Mouse (Mus musculus): Measurements from ENCODE around the gene Plekhg5. TPM values are rescaled to one million over a fixed set of nuclear protein-coding genes. Genes with fewer than 3 reads are reported as not detected.

Plekhg5 gene
- total and polyA plus RNA-seq, 2 experiments from 2014 or later = 10.6 to 18.0 TPM

GRCm38 (mm10) chr4:152146033-152146827 lies 73.9 kb downstream of the Plekhg5 start:
- Histone ChIP-seq H3K9ac (replicated peaks; ENCODE audit: low read depth, low read length) (no peak overlapping the region), H3K27me3 (ENCODE audit: control insufficient read depth, insufficient read depth, low read length) (peaks cover 24% of the 10 kb centered on the region), H3K9me3 (replicated peaks; ENCODE audit: control insufficient read depth, low read length) (no peaks in the 10 kb centered on the region), H3K4me3 (ENCODE audit: low read depth, low read length) (no peak overlapping the region), H3K36me3 (replicated peaks; ENCODE audit: control insufficient read depth, insufficient read depth, low read length) (no peaks in the 10 kb centered on the region), H3K4me2 (ENCODE audit: low read depth, low read length) (no peak overlapping the region), H3K27ac (ENCODE audit: low read depth) (no peak overlapping the region), H3K4me1 (ENCODE audit: control insufficient read depth, insufficient read depth) (no peaks in the 10 kb centered on the region)
- ATAC-seq (ENCODE audit: insufficient read depth, low read depth) = no peak
- no peak for DNase-seq (ENCODE audit: low spot score)
- WGBS = 60% methylated on average over 11 of the region's 11 CpGs
- TF ChIP-seq CTCF (IDR thresholded peaks at IDR 0.05; ENCODE audit: low read depth) (no peak), EP300 (IDR thresholded peaks at IDR 0.05; ENCODE audit: low read depth) (no peak)

DNA sequence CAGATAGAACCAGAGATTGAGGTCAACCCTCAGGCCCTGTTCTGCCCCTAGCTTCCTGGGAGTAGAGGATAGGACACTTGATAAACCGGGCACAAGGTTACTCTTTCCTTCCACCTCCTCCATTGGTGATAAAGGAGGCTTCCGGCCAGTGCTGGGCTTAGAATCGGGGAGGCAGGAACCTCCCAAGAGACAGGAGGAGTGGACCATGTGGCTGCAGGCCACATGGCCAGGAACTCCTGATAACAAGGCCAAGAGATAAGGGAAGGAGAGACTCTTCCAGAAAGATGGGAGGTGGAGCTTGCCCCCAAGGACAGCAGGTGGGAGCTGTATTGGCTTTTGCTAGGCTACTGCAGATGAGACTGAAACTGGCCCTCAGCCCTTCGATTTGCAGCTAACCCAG lies 78.2 kb downstream of the Plekhg5 start:
- peaks cover 48% of the 10 kb centered on the region for H3K27me3 ChIP-seq (ENCODE audit: control insufficient read depth, insufficient read depth, low read length)
- ATAC-seq (ENCODE audit: insufficient read depth, low read depth) (no peak), DNase-seq (ENCODE audit: low spot score) (no peak)
- no peaks in the 10 kb centered on the region for H3K36me3 ChIP-seq (replicated peaks; ENCODE audit: control insufficient read depth, insufficient read depth, low read length)
- H3K9me3 ChIP-seq (replicated peaks; ENCODE audit: control insufficient read depth, low read length) = no peaks in the 10 kb centered on the region
- no peak overlapping the region for H3K9ac ChIP-seq (replicated peaks; ENCODE audit: low read depth, low read length)
- no peak overlapping the region for H3K4me3 ChIP-seq (ENCODE audit: low read depth, low read length)
- no peak overlapping the region for H3K4me2 ChIP-seq (ENCODE audit: low read depth, low read length)
- H3K4me1 ChIP-seq (ENCODE audit: control insufficient read depth, insufficient read depth) = peaks cover 5% of the 10 kb centered on the region; the same call in 1 of the 2 replicates
- WGBS = 59% methylated on average over 4 of the region's 4 CpGs
- no peak overlapping the region for H3K27ac ChIP-seq (ENCODE audit: low read depth)
- TF ChIP-seq EP300 (IDR thresholded peaks at IDR 0.05; ENCODE audit: low read depth) (no peak), CTCF (IDR thresholded peaks at IDR 0.05; ENCODE audit: low read depth) (no peak)

- Histone ChIP-seq H3K36me3 (replicated peaks; ENCODE audit: control insufficient read depth, insufficient read depth, low read length) (no peaks in the 10 kb centered on the region), H3K9me3 (replicated peaks; ENCODE audit: control insufficient read depth, low read length) (no peaks in the 10 kb centered on the region), H3K4me1 (ENCODE audit: control insufficient read depth, insufficient read depth) (peaks cover 5% of the 10 kb centered on the region; the same call in 1 of the 2 replicates), H3K4me3 (ENCODE audit: low read depth, low read length) (peak overlapping the region; percentile 43), H3K9ac (replicated peaks; ENCODE audit: low read depth, low read length) (no peak overlapping the region), H3K4me2 (ENCODE audit: low read depth, low read length) (peak overlapping the region; percentile 58), H3K27me3 (ENCODE audit: control insufficient read depth, insufficient read depth, low read length) (peaks cover 50% of the 10 kb centered on the region), H3K27ac (ENCODE audit: low read depth) (no peak overlapping the region)
- DNase-seq (ENCODE audit: low spot score) = no peak
- ATAC-seq (ENCODE audit: insufficient read depth, low read depth) = no peak
- TF ChIP-seq CTCF (IDR thresholded peaks at IDR 0.05; ENCODE audit: low read depth) (no peak), EP300 (IDR thresholded peaks at IDR 0.05; ENCODE audit: low read depth) (no peak)
- 29% methylated on average over 7 of the region's 7 CpGs for WGBS
These were observed 79.2 kb downstream of the Plekhg5 start for GRCm38 (mm10) chr4:152151451-152151965.

- 2% methylated on average over 49 of the region's 57 CpGs for WGBS
- H3K27me3 ChIP-seq (ENCODE audit: control insufficient read depth, insufficient read depth, low read length) = peaks cover 49% of the 10 kb centered on the region
- peak; percentile 26 for DNase-seq (ENCODE audit: low spot score)
These were observed 79.8 kb downstream of the Plekhg5 start, which contains the start of gene Espn for GRCm38 (mm10) chr4:152151966-152152544. Espn (minus strand) TSS chr4:152152371.

DNA sequence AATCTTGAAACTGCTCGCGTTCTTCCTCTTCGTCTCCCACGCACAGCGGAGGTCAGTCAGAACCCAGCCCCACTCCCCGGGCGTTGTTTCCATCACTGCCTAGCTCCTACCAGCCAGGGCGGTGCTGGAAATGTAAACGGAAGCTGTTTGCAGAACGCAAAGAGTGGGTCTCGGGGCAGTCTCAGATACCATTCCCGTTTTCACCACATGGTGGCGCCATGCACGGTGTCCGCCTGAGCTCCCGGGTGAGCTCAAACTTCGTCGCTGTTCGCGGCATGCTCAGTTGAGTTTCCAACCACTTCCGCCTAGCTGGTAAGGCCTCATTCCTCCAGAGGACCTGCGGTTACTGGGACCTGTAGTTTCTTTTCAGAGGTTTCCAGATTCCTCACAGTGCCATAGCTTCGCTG lies 81.5 kb downstream of the Plekhg5 start:
- TF ChIP-seq CTCF (IDR thresholded peaks at IDR 0.05; ENCODE audit: low read depth) (peak; percentile 73), EP300 (IDR thresholded peaks at IDR 0.05; ENCODE audit: low read depth) (no peak)
- no peak overlapping the region for H3K27ac ChIP-seq (ENCODE audit: low read depth)
- no peak overlapping the region for H3K9ac ChIP-seq (replicated peaks; ENCODE audit: low read depth, low read length)
- no peaks in the 10 kb centered on the region for H3K9me3 ChIP-seq (replicated peaks; ENCODE audit: control insufficient read depth, low read length)
- DNase-seq (ENCODE audit: low spot score) (peak; percentile 77), ATAC-seq (ENCODE audit: insufficient read depth, low read depth) (peak; percentile 59)
- WGBS = 2% methylated on average over 23 of the region's 23 CpGs
- H3K36me3 ChIP-seq (replicated peaks; ENCODE audit: control insufficient read depth, insufficient read depth, low read length) = no peaks in the 10 kb centered on the region
- peak overlapping the region; percentile 53 for H3K4me2 ChIP-seq (ENCODE audit: low read depth, low read length)
- peaks cover 5% of the 10 kb centered on the region; the same call in 1 of the 2 replicates for H3K4me1 ChIP-seq (ENCODE audit: control insufficient read depth, insufficient read depth)
- H3K27me3 ChIP-seq (ENCODE audit: control insufficient read depth, insufficient read depth, low read length) = peaks cover 59% of the 10 kb centered on the region
- peak overlapping the region; percentile 32 for H3K4me3 ChIP-seq (ENCODE audit: low read depth, low read length)

More at GRCm38 (mm10) chr4:152151966-152152544, 79.8 kb downstream of the Plekhg5 start, which contains the start of gene Espn:
- TF ChIP-seq EP300 (IDR thresholded peaks at IDR 0.05; ENCODE audit: low read depth) (no peak), CTCF (IDR thresholded peaks at IDR 0.05; ENCODE audit: low read depth) (no peak)
- H3K4me1 ChIP-seq (ENCODE audit: control insufficient read depth, insufficient read depth) = peaks cover 5% of the 10 kb centered on the region; the same call in 1 of the 2 replicates
- H3K36me3 ChIP-seq (replicated peaks; ENCODE audit: control insufficient read depth, insufficient read depth, low read length) = no peaks in the 10 kb centered on the region
- H3K4me3 ChIP-seq (ENCODE audit: low read depth, low read length) = peak within 1 kb of the TSS; percentile 43
- H3K4me2 ChIP-seq (ENCODE audit: low read depth, low read length) = peak within 1 kb of the TSS; percentile 58
- peak; percentile 81 for ATAC-seq (ENCODE audit: insufficient read depth, low read depth)
- no peak within 1 kb of the TSS for H3K27ac ChIP-seq (ENCODE audit: low read depth)
- no peaks in the 10 kb centered on the region for H3K9me3 ChIP-seq (replicated peaks; ENCODE audit: control insufficient read depth, low read length)
- no peak within 1 kb of the TSS for H3K9ac ChIP-seq (replicated peaks; ENCODE audit: low read depth, low read length)

All from heart, postnatal 0 days (tissue).